Mouse (Mus musculus) adrenal gland, postnatal 25 days (tissue): ENCODE results near the gene Gm6902. TPM values are rescaled to one million over a fixed set of nuclear protein-coding genes. Genes with fewer than 3 reads are reported as not detected.
"Not testable (repeated sequence)": the region's sequence is repeated elsewhere in the genome, so short reads cannot be mapped to it uniquely, and the experiment has no call there.

Source experiments
- DNase-seq: peaks from one replicate; pipeline ENCODE4 v3.0.0; 2021; ENCODE audit warnings: mixed read lengths
- long read RNA-seq: library from polyadenylated mRNA; stranded (forward); transcript quantifications from one replicate; pipeline ENCODE4 v2.0.0, GENCODE M21; 2021
- total RNA-seq: library from RNA; stranded (reverse); gene quantifications from 2 replicates; pipeline ENCODE4 v1.2.3, GENCODE M21; 2021

Gene Gm6902
- total RNA-seq: not detected in 2 replicates
- long read RNA-seq: 0 reads

GRCm38 (mm10) chr7:23278800-23279199 is at the start of gene Gm6902:
Gm6902 (minus strand) TSS chr7:23278900.
- DNase-seq: not testable (repeated sequence)

DNA sequence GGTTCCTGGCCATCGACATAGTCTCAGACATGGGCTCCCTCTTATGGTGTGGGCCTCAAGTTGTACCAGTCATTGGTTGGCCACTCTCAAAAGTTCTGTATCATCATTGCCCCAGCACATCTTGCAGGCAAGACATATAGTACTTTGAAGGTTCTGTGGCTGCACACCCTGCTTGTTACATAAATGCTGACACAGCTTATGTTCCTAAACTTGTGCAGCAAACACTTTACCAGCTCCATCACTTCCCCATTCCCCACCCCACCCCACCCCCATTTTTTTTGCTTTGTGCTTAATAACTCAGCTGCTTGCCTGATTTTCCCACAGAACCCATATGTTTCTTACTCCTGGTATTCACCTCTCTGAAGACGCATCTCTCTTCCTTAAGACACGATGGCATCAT is 22.2 kb upstream of the Gm6902 start, which contains the start of gene Nlrp4e:
Gene Nlrp4e, plus strand, starts transcription at position 301 of the 400 bp plus-strand sequence.
- DNase-seq: not testable (repeated sequence)

DNA sequence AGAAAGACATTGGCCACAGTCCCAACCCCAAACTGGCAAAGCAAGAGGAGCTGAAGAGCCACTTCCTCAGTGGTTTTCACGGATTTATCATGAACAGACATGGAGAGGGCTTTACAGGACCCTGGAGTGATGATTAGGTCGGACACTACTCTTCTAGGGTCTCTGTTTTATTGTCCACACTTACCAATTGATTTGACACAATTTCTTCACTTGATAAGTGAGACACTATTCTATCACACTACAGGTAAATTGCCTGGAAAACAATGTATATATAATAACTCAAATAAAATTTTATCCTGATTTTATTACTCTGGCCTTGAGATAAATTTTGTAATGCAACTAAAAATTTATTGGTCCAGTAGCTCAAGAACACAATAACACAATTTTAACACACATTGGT is 27.1 kb downstream of the Gm6902 start, which contains the start of gene Vmn1r166:
Gene Vmn1r166, minus strand, starts transcription at position 101 of the 400 bp plus-strand sequence.
- not testable (repeated sequence) for DNase-seq

Other genes starting within 250 kb of the Gm6902 start
- not detected in 2 replicates for gene Vmn1r163, start 223.4 kb downstream of the Gm6902 start, total RNA-seq
- not detected in 2 replicates for gene Gm8720, start 211.4 kb downstream of the Gm6902 start, total RNA-seq
- not detected in 2 replicates for gene Gm10662, start 134.4 kb downstream of the Gm6902 start, total RNA-seq
- gene Vmn1r165, start 61.6 kb downstream of the Gm6902 start, total RNA-seq: not detected in 2 replicates
- gene Vmn1r166, start 27.2 kb downstream of the Gm6902 start, total RNA-seq: not detected in 2 replicates
- gene Nlrp4e, start 22.3 kb upstream of the Gm6902 start, total RNA-seq: not detected in 2 replicates
- gene Nlrp5, start 107.0 kb upstream of the Gm6902 start, total RNA-seq: 0.15 and 0.24 TPM in 2 replicates
- gene Vmn1r167, start 228.3 kb upstream of the Gm6902 start, total RNA-seq: not detected in 2 replicates